Mouse (Mus musculus) hindbrain, embryonic 11.5 days (tissue): ENCODE results near the gene Elf1. TPM values are rescaled to one million over a fixed set of nuclear protein-coding genes. Genes with fewer than 3 reads are reported as not detected.
"Not testable (repeated sequence)": the region's sequence is repeated elsewhere in the genome, so short reads cannot be mapped to it uniquely, and the experiment has no call there.

Experiments used
- ATAC-seq: fragments of 200-750 bp; cut with Nextera tagmentation; 2 replicates; pipeline ENCODE4 v1.8.0; 2017; ENCODE audit warnings: mild to moderate bottlenecking, moderate TSS enrichment, moderate library complexity; ENCODE audit not compliant: low FRiP score
- DNase-seq: peaks from one replicate; pipeline ENCODE4 v3.0.0-alpha.2; 2015; ENCODE audit warnings: low spot score
- H3K27ac ChIP-seq: fragments of 300-500 bp; sonication (generic); 2 replicates; pipeline ENCODE4 v1.5.1; 2014; ENCODE audit warnings: mild to moderate bottlenecking, low read depth, low read length
- H3K27me3 ChIP-seq: fragments of 300-500 bp; sonication (generic); 2 replicates; pipeline ENCODE4 v1.6.1; 2014; ENCODE audit warnings: mild to moderate bottlenecking, low read length, moderate library complexity, mixed read lengths; ENCODE audit not compliant: control insufficient read depth, insufficient read depth
- H3K36me3 ChIP-seq: fragments of 300-500 bp; sonication (generic); 2 replicates; pipeline ENCODE4 v1.6.1; 2014; ENCODE audit warnings: mild to moderate bottlenecking, low read length, moderate library complexity, mixed read lengths; ENCODE audit not compliant: control insufficient read depth, insufficient read depth
- H3K4me1 ChIP-seq: fragments of 300-500 bp; sonication (generic); replicated peaks from 2 replicates; pipeline ENCODE4 v1.6.1; 2014; ENCODE audit warnings: low read length, mixed read lengths; ENCODE audit not compliant: control insufficient read depth, insufficient read depth
- H3K4me2 ChIP-seq: fragments of 300-500 bp; sonication (generic); replicated peaks from 2 replicates; pipeline ENCODE4 v1.6.1; 2014; ENCODE audit warnings: mild to moderate bottlenecking, low read depth, low read length
- H3K4me3 ChIP-seq: fragments of 300-500 bp; sonication (generic); 2 replicates; pipeline ENCODE4 v1.5.1; 2014; ENCODE audit warnings: low read depth, low read length
- H3K9ac ChIP-seq: fragments of 300-500 bp; sonication (generic); 2 replicates; pipeline ENCODE4 v1.6.1; 2014; ENCODE audit warnings: low read depth, low read length
- H3K9me3 ChIP-seq: fragments of 300-500 bp; sonication (generic); 2 replicates; pipeline ENCODE4 v1.6.1; 2016; ENCODE audit warnings: low read length; ENCODE audit not compliant: control insufficient read depth
- WGBS: fragments of 180-500 bp; shearing (Covaris S2); extraction: QIAGEN DNeasy Blood & Tissue Kit; methylation state at CpG from one replicate; pipeline ENCODE4 v1.1.7; 2014; 5-methylcytosine and 5-hydroxymethylcytosine counted together
- polyA plus RNA-seq: library from polyadenylated mRNA; unstranded; fragments of >200 nt; fragmentation: Nextera tagmentation; extraction: Ambion mirVana; gene quantifications from 2 replicates; pipeline ENCODE4 v1.2.1, GENCODE M21; 2014

Gene Elf1
- polyA plus RNA-seq, 1 experiment from 2014 or later: 9.4 TPM

- no peaks in the 10 kb centered on the region for H3K36me3 ChIP-seq
- 75% methylated on average over 1 of the region's 1 CpGs for WGBS
- H3K9me3 ChIP-seq: no peaks in the 10 kb centered on the region
- no peak overlapping the region for H3K4me3 ChIP-seq
- H3K4me1 ChIP-seq: no peaks in the 10 kb centered on the region
- no peak overlapping the region for H3K9ac ChIP-seq
- no peak for DNase-seq
- ATAC-seq: no peak
- no peak overlapping the region for H3K4me2 ChIP-seq
- no peak overlapping the region for H3K27ac ChIP-seq
- H3K27me3 ChIP-seq: no peaks in the 10 kb centered on the region
These were observed 40.1 kb downstream of the Elf1 start for GRCm38 (mm10) chr14:79521056-79521455.

GRCm38 (mm10) chr14:79521471-79522117 lies 40.6 kb downstream of the Elf1 start:
- H3K4me1 ChIP-seq: no peaks in the 10 kb centered on the region
- 86% methylated on average over 6 of the region's 6 CpGs for WGBS
- ATAC-seq (no peak), DNase-seq (no peak)
- no peak overlapping the region for H3K27ac ChIP-seq
- H3K27me3 ChIP-seq: no peaks in the 10 kb centered on the region
- no peak overlapping the region for H3K4me2 ChIP-seq
- H3K9me3 ChIP-seq: no peaks in the 10 kb centered on the region
- no peaks in the 10 kb centered on the region for H3K36me3 ChIP-seq
- H3K4me3 ChIP-seq: no peak overlapping the region
- H3K9ac ChIP-seq: no peak overlapping the region

- no peak for DNase-seq
- H3K9ac ChIP-seq: no peak overlapping the region
- no peak overlapping the region for H3K4me3 ChIP-seq
- H3K27me3 ChIP-seq: no peaks in the 10 kb centered on the region
- H3K4me1 ChIP-seq: no peaks in the 10 kb centered on the region
- H3K36me3 ChIP-seq: no peaks in the 10 kb centered on the region
- H3K27ac ChIP-seq: no peak overlapping the region
- no peak overlapping the region for H3K4me2 ChIP-seq
- no peaks in the 10 kb centered on the region for H3K9me3 ChIP-seq
- ATAC-seq: no peak
- WGBS: 95% methylated on average over 9 of the region's 9 CpGs
These were observed 41.4 kb downstream of the Elf1 start for GRCm38 (mm10) chr14:79522387-79522786.

- ATAC-seq, H3K36me3 ChIP-seq, H3K4me1 ChIP-seq, DNase-seq, H3K27ac ChIP-seq, H3K9ac ChIP-seq, H3K4me2 ChIP-seq, H3K4me3 ChIP-seq, H3K27me3 ChIP-seq, H3K9me3 ChIP-seq: not testable (repeated sequence)
- 92% methylated on average over 12 of the region's 12 CpGs for WGBS
These were observed 45.1 kb downstream of the Elf1 start for GRCm38 (mm10) chr14:79526106-79526505.

- WGBS: 65% methylated on average over 6 of the region's 6 CpGs
These were observed 46.7 kb downstream of the Elf1 start for GRCm38 (mm10) chr14:79527704-79528103.

GRCm38 (mm10) chr14:79529581-79530554 lies 48.9 kb downstream of the Elf1 start:
- WGBS: 80% methylated on average over 10 of the region's 10 CpGs
- ATAC-seq: no peak
- no peak overlapping the region for H3K4me2 ChIP-seq
- no peak overlapping the region for H3K4me3 ChIP-seq
- DNase-seq: no peak
- H3K36me3 ChIP-seq: no peaks in the 10 kb centered on the region
- no peak overlapping the region for H3K9ac ChIP-seq
- H3K27ac ChIP-seq: no peak overlapping the region
- H3K9me3 ChIP-seq: no peaks in the 10 kb centered on the region
- H3K27me3 ChIP-seq: no peaks in the 10 kb centered on the region
- H3K4me1 ChIP-seq: no peaks in the 10 kb centered on the region

More at GRCm38 (mm10) chr14:79527704-79528103, 46.7 kb downstream of the Elf1 start:
- no peak overlapping the region for H3K4me2 ChIP-seq
- no peak overlapping the region for H3K27ac ChIP-seq
- ATAC-seq: no peak
- H3K36me3 ChIP-seq: no peaks in the 10 kb centered on the region
- H3K4me1 ChIP-seq: no peaks in the 10 kb centered on the region
- no peak for DNase-seq
- no peak overlapping the region for H3K9ac ChIP-seq
- no peaks in the 10 kb centered on the region for H3K27me3 ChIP-seq
- no peaks in the 10 kb centered on the region for H3K9me3 ChIP-seq
- H3K4me3 ChIP-seq: no peak overlapping the region

- H3K4me1 ChIP-seq: no peaks in the 10 kb centered on the region
- H3K9ac ChIP-seq: no peak overlapping the region
- DNase-seq (no peak), ATAC-seq (no peak)
- H3K4me2 ChIP-seq: no peak overlapping the region
- no peak overlapping the region for H3K4me3 ChIP-seq
- H3K9me3 ChIP-seq: no peaks in the 10 kb centered on the region
- no peaks in the 10 kb centered on the region for H3K36me3 ChIP-seq
- H3K27ac ChIP-seq: no peak overlapping the region
- no peaks in the 10 kb centered on the region for H3K27me3 ChIP-seq
- WGBS: 88% methylated on average over 6 of the region's 6 CpGs
These were observed 49.8 kb downstream of the Elf1 start for GRCm38 (mm10) chr14:79530761-79531160.

- no peak for DNase-seq
- WGBS: 92% methylated on average over 8 of the region's 8 CpGs
- Histone ChIP-seq H3K9me3 (no peaks in the 10 kb centered on the region), H3K4me2 (no peak overlapping the region), H3K9ac (no peak overlapping the region), H3K36me3 (no peaks in the 10 kb centered on the region), H3K27ac (no peak overlapping the region), H3K4me3 (no peak overlapping the region), H3K4me1 (no peaks in the 10 kb centered on the region), H3K27me3 (no peaks in the 10 kb centered on the region)
- no peak for ATAC-seq
These were observed 51.2 kb downstream of the Elf1 start for GRCm38 (mm10) chr14:79532036-79532776.
